Mouse (Mus musculus) heart, embryonic 13.5 days (tissue): ENCODE data around the gene Adamts15. TPM values are rescaled to one million over a fixed set of nuclear protein-coding genes. Genes with fewer than 3 reads are reported as not detected.

Source experiments
- ATAC-seq: fragments of 200-750 bp; cut with Nextera tagmentation; 2 replicates; pipeline ENCODE4 v1.8.0; 2017; ENCODE audit warnings: moderate TSS enrichment; ENCODE audit not compliant: insufficient number of reproducible peaks, low FRiP score, low TSS enrichment; ENCODE audit errors: extremely low read depth
- H3K27ac ChIP-seq: fragments of 300-500 bp; sonication (generic); replicated peaks from 2 replicates; pipeline ENCODE4 v1.5.1; 2015; ENCODE audit warnings: moderate library complexity, mild to moderate bottlenecking, inconsistent platforms
- H3K27me3 ChIP-seq: fragments of 300-500 bp; sonication (generic); replicated peaks from 2 replicates; pipeline ENCODE4 v1.6.1; 2015; ENCODE audit warnings: mild to moderate bottlenecking, inconsistent platforms
- H3K36me3 ChIP-seq: fragments of 300-500 bp; sonication (generic); 2 replicates; pipeline ENCODE4 v1.6.1; 2015; ENCODE audit warnings: mild to moderate bottlenecking, inconsistent platforms
- H3K4me1 ChIP-seq: fragments of 300-500 bp; sonication (generic); 2 replicates; pipeline ENCODE4 v1.6.1; 2015; ENCODE audit warnings: inconsistent platforms
- H3K4me2 ChIP-seq: fragments of 300-500 bp; sonication (generic); 2 replicates; pipeline ENCODE4 v1.6.1; 2015; ENCODE audit warnings: inconsistent platforms, mild to moderate bottlenecking, moderate library complexity
- H3K4me3 ChIP-seq: fragments of 300-500 bp; sonication (generic); 2 replicates; pipeline ENCODE4 v1.5.1; 2015; ENCODE audit warnings: moderate library complexity, mild to moderate bottlenecking, inconsistent platforms
- H3K9ac ChIP-seq: fragments of 300-500 bp; sonication (generic); 2 replicates; pipeline ENCODE4 v1.6.1; 2015; ENCODE audit warnings: inconsistent platforms, mild to moderate bottlenecking, moderate library complexity
- H3K9me3 ChIP-seq: fragments of 300-500 bp; sonication (generic); 2 replicates; pipeline ENCODE4 v1.6.1; 2016; ENCODE audit warnings: inconsistent platforms
- WGBS: fragments of 180-500 bp; shearing (Covaris S2); methylation state at CpG from one replicate; pipeline ENCODE4 v1.1.7; 2015; ENCODE audit warnings: mixed read lengths; 5-methylcytosine and 5-hydroxymethylcytosine counted together
- polyA plus RNA-seq: library from polyadenylated mRNA; unstranded; fragments of >200 nt; fragmentation: Nextera tagmentation; extraction: Ambion mirVana; gene quantifications from 2 replicates; pipeline ENCODE4 v1.2.1, GENCODE M21; 2015

Adamts15 gene
- polyA plus RNA-seq, 1 experiment from 2014 or later: 9.0 TPM

DNA sequence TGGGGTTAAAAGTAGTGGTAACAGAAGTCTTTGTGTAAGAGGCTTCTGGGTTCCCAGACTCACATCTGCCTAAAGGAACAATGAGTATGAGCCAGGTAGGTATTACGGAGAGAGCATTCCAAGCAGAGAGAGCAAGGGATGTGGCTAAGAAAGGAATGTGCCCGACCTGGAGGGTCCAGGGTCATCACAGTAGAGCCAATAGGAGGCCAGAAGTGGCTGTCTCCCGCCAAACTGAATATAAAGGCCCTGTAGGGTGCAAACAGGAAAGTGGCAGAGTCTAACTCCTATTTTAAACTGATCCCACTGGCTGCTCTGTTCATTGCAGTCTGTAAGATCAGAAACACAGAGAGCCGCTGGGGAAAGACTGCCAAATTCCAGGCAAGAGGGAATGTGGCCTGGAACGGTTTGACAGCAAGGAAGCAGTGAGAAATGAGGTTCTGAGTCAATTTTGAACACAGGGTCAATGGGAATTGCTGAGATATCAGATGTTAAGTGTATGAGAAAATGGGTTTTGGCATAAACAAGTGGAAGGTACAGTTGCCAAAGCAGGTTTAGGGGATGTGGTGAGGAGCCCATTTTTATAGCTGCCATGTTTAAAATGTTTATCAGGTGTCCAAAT, 14.5 kb downstream of the Adamts15 start:
- Histone ChIP-seq H3K27me3 (no peaks in the 10 kb centered on the region), H3K9me3 (no peaks in the 10 kb centered on the region), H3K36me3 (peaks cover 67% of the 10 kb centered on the region), H3K9ac (no peak overlapping the region), H3K4me2 (no peak overlapping the region), H3K27ac (no peak overlapping the region), H3K4me3 (no peak overlapping the region), H3K4me1 (no peaks in the 10 kb centered on the region)
- WGBS: 56% methylated on average over 5 of the region's 5 CpGs
- no peak for ATAC-seq

- H3K27me3 ChIP-seq: no peaks in the 10 kb centered on the region
- no peak overlapping the region for H3K27ac ChIP-seq
- no peak overlapping the region for H3K4me3 ChIP-seq
- H3K9ac ChIP-seq: no peak overlapping the region
- 75% methylated on average over 4 of the region's 4 CpGs for WGBS
- no peaks in the 10 kb centered on the region for H3K9me3 ChIP-seq
- H3K4me2 ChIP-seq: no peak overlapping the region
- ATAC-seq: no peak
- no peaks in the 10 kb centered on the region for H3K4me1 ChIP-seq
- peaks cover 78% of the 10 kb centered on the region for H3K36me3 ChIP-seq
Measured at GRCm38 (mm10) chr9:30906426-30906825, 15.8 kb downstream of the Adamts15 start.

GRCm38 (mm10) chr9:30905861-30906260, 16.4 kb downstream of the Adamts15 start:
- H3K4me2 ChIP-seq: no peak overlapping the region
- H3K9me3 ChIP-seq: no peaks in the 10 kb centered on the region
- no peak overlapping the region for H3K4me3 ChIP-seq
- H3K36me3 ChIP-seq: peaks cover 78% of the 10 kb centered on the region
- H3K27me3 ChIP-seq: no peaks in the 10 kb centered on the region
- H3K27ac ChIP-seq: no peak overlapping the region
- no peak overlapping the region for H3K9ac ChIP-seq
- 79% methylated on average over 10 of the region's 10 CpGs for WGBS
- no peak for ATAC-seq
- H3K4me1 ChIP-seq: no peaks in the 10 kb centered on the region

GRCm38 (mm10) chr9:30903266-30903665, 19.0 kb downstream of the Adamts15 start:
- no peak overlapping the region for H3K27ac ChIP-seq
- no peaks in the 10 kb centered on the region for H3K9me3 ChIP-seq
- H3K4me1 ChIP-seq: no peaks in the 10 kb centered on the region
- H3K4me2 ChIP-seq: no peak overlapping the region
- ATAC-seq: no peak
- no peak overlapping the region for H3K9ac ChIP-seq
- H3K27me3 ChIP-seq: no peaks in the 10 kb centered on the region
- peaks cover 69% of the 10 kb centered on the region for H3K36me3 ChIP-seq
- WGBS: 86% methylated on average over 5 of the region's 5 CpGs
- H3K4me3 ChIP-seq: no peak overlapping the region

- H3K27me3 ChIP-seq: no peaks in the 10 kb centered on the region
- no peak overlapping the region for H3K4me2 ChIP-seq
- H3K4me3 ChIP-seq: no peak overlapping the region
- H3K4me1 ChIP-seq: 0 out of 2 replicates have a peak, but pooled peaks cover under 1% of the 10 kb centered on the region
- no peak for ATAC-seq
- no peaks in the 10 kb centered on the region for H3K9me3 ChIP-seq
- no peak overlapping the region for H3K9ac ChIP-seq
- no peak overlapping the region for H3K27ac ChIP-seq
- H3K36me3 ChIP-seq: peaks cover 67% of the 10 kb centered on the region
- WGBS: 94% methylated on average over 7 of the region's 7 CpGs
Measured at GRCm38 (mm10) chr9:30902641-30903040, 19.6 kb downstream of the Adamts15 start.

DNA sequence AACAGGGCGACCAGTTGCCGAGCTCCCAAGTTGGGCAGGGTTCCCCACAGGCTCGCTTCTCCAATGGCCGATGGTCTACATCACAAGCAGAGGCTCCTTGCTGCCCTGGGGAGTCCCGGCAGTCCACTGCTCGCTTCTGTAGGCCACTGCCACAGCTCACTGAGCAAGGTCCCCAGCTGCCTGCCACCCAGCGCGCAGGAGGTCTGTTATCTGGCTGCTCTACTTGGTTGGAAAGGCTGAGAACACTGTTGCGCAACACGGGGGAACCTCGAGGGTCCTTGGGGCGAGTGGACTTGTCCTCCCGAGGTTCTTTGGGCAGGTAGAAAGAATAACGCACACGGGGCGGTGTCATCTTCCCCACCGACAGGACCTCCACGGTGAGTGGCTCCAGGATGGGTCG, 20.1 kb downstream of the Adamts15 start:
- no peak overlapping the region for H3K27ac ChIP-seq
- 86% methylated on average over 19 of the region's 19 CpGs for WGBS
- ATAC-seq: no peak
- H3K9me3 ChIP-seq: no peaks in the 10 kb centered on the region
- no peaks in the 10 kb centered on the region for H3K27me3 ChIP-seq
- no peak overlapping the region for H3K9ac ChIP-seq
- H3K36me3 ChIP-seq: peaks cover 67% of the 10 kb centered on the region
- H3K4me2 ChIP-seq: no peak overlapping the region
- peaks cover 5% of the 10 kb centered on the region for H3K4me1 ChIP-seq
- H3K4me3 ChIP-seq: no peak overlapping the region

- ATAC-seq: no peak
- peak overlapping the region; percentile 86 for H3K27ac ChIP-seq
- H3K27me3 ChIP-seq: no peaks in the 10 kb centered on the region
- H3K4me3 ChIP-seq: no peak overlapping the region
- peaks cover 22% of the 10 kb centered on the region for H3K4me1 ChIP-seq
- no peaks in the 10 kb centered on the region for H3K9me3 ChIP-seq
- peaks cover 26% of the 10 kb centered on the region for H3K36me3 ChIP-seq
- WGBS: 83% methylated on average over 2 of the region's 2 CpGs
- no peak overlapping the region for H3K9ac ChIP-seq
- H3K4me2 ChIP-seq: no peak overlapping the region
Measured at GRCm38 (mm10) chr9:30897169-30897568, 25.1 kb downstream of the Adamts15 start.

- H3K27ac ChIP-seq: peak overlapping the region; percentile 86
- no peak overlapping the region for H3K9ac ChIP-seq
- H3K9me3 ChIP-seq: no peaks in the 10 kb centered on the region
- ATAC-seq: peak; percentile 63; the same call in 1 of the 2 replicates
- WGBS: 47% methylated on average over 5 of the region's 5 CpGs
- H3K4me3 ChIP-seq: no peak overlapping the region
- H3K36me3 ChIP-seq: peaks cover 22% of the 10 kb centered on the region
- H3K4me1 ChIP-seq: peaks cover 22% of the 10 kb centered on the region
- H3K27me3 ChIP-seq: no peaks in the 10 kb centered on the region
- no peak overlapping the region for H3K4me2 ChIP-seq
Measured at GRCm38 (mm10) chr9:30896752-30897151, 25.5 kb downstream of the Adamts15 start.

DNA sequence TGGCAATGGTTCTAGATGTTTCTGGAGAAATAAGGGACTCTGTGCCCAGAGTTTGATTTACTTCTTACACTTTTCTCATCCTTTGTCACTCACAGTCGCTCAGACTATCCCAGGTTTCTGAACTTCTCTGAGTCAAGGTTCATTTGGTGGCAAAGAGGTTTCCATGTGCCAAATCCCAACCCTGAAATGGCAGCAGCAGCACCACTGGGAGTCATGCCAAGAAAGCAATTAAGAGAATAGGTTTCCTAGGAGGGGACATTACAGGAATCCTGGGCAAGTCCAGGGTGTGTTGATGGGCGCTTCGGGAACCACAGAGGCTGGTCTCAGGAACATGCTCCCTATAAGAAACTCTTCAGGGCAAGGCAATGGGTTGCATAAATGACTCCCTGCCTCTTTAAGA, 26.6 kb downstream of the Adamts15 start:
- Histone ChIP-seq H3K27me3 (no peaks in the 10 kb centered on the region), H3K4me2 (no peak overlapping the region), H3K36me3 (peaks cover 11% of the 10 kb centered on the region), H3K4me1 (peaks cover 22% of the 10 kb centered on the region), H3K27ac (peak overlapping the region; percentile 86; the same call in 1 of the 2 replicates), H3K9ac (no peak overlapping the region), H3K4me3 (no peak overlapping the region), H3K9me3 (no peaks in the 10 kb centered on the region)
- ATAC-seq: no peak
- 62% methylated on average over 3 of the region's 3 CpGs for WGBS

DNA sequence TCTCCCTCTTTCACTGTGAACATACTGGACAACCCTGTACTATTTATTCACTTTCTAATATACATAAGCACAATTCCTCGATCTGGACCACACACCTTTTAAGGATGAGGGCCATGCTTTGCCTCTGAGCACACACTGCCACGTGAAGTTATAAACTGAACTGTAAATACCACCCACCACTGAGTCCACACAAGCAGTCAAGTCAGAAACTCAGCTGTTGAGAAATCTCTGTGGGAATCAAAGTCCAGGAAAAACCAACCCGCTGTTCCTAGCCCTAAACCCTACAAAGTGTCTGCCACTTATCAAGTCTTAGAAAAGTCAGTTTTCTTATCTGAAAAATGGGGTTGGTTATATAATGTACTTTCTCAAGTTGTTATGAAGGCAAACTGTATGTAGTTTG, 36.0 kb downstream of the Adamts15 start:
- H3K4me1 ChIP-seq: no peaks in the 10 kb centered on the region
- H3K4me3 ChIP-seq: no peak overlapping the region
- 70% methylated on average over 3 of the region's 3 CpGs for WGBS
- H3K4me2 ChIP-seq: no peak overlapping the region
- H3K27ac ChIP-seq: no peak overlapping the region
- H3K36me3 ChIP-seq: no peaks in the 10 kb centered on the region
- no peak overlapping the region for H3K9ac ChIP-seq
- no peak for ATAC-seq
- no peaks in the 10 kb centered on the region for H3K9me3 ChIP-seq
- H3K27me3 ChIP-seq: no peaks in the 10 kb centered on the region

DNA sequence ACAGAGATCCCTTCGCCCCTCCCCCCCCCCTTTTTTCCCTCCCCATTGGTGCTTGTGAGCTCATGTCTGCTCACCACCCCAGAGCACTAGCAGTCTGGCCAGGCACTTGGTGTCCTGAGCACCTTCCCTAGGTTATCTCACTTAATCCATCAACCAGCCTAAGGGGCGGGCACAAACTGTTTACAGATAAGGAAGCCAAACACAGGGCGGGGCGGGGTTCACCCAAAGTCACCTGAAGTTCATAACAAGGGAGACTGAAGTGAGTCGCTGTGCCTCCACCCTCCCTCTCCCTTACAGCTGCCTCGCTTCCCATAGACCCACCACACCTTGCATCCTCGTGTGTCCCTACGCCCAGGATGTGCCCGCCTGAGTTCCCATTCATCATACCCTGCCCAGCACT, 41.7 kb downstream of the Adamts15 start:
- H3K27me3 ChIP-seq: no peaks in the 10 kb centered on the region
- WGBS: 71% methylated on average over 9 of the region's 9 CpGs
- H3K27ac ChIP-seq: no peak overlapping the region
- no peak overlapping the region for H3K9ac ChIP-seq
- no peak overlapping the region for H3K4me2 ChIP-seq
- H3K4me1 ChIP-seq: peaks cover 13% of the 10 kb centered on the region
- no peak overlapping the region for H3K4me3 ChIP-seq
- no peak for ATAC-seq
- H3K9me3 ChIP-seq: no peaks in the 10 kb centered on the region
- H3K36me3 ChIP-seq: no peaks in the 10 kb centered on the region

- Histone ChIP-seq H3K4me1 (peaks cover 13% of the 10 kb centered on the region), H3K9me3 (no peaks in the 10 kb centered on the region; the same call in 1 of the 2 replicates), H3K4me3 (no peak overlapping the region), H3K27ac (0 out of 2 replicates have a peak overlapping the region, but pooled peaks have one; percentile 24), H3K9ac (no peak overlapping the region), H3K27me3 (no peaks in the 10 kb centered on the region), H3K4me2 (no peak overlapping the region), H3K36me3 (no peaks in the 10 kb centered on the region)
- 66% methylated on average over 2 of the region's 2 CpGs for WGBS
- ATAC-seq: no peak
Measured at GRCm38 (mm10) chr9:30879947-30880273, 42.3 kb downstream of the Adamts15 start.
